Mouse (Mus musculus) olfactory bulb, adult 2 months (tissue): ENCODE results near the gene Ptger1. TPM values are rescaled to one million over a fixed set of nuclear protein-coding genes. Genes with fewer than 3 reads are reported as not detected.
A peak's percentile ranks its signal among the peaks of the same experiment; 100 is the strongest.

Experiments used
- H3K27ac ChIP-seq: fragments of 200-500 bp; 2 replicates; pipeline ENCODE4 v1.5.1; 2012; ENCODE audit warnings: low read depth, low read length; ENCODE audit not compliant: insufficient read depth
- H3K4me1 ChIP-seq: fragments of 200-500 bp; 2 replicates; pipeline ENCODE4 v1.6.1; 2012; ENCODE audit warnings: low read length; ENCODE audit not compliant: control insufficient read depth, insufficient read depth
- H3K4me3 ChIP-seq: fragments of 200-500 bp; 2 replicates; pipeline ENCODE4 v1.5.1; 2012; ENCODE audit warnings: mild to moderate bottlenecking, low read depth, low read length, moderate library complexity; ENCODE audit not compliant: insufficient read depth
- CTCF ChIP-seq: fragments of 200-500 bp; IDR thresholded peaks from 2 replicates; pipeline ENCODE4 v1.5.1; 2012; ENCODE audit warnings: low read depth, mild to moderate bottlenecking, low read length, moderate library complexity; ENCODE audit not compliant: insufficient read depth
- POLR2A ChIP-seq: fragments of 200-500 bp; IDR thresholded peaks from 2 replicates; pipeline ENCODE4 v1.6.1; 2012; ENCODE audit warnings: mild to moderate bottlenecking, low read depth, low read length, moderate library complexity; ENCODE audit not compliant: insufficient read depth
- WGBS: fragments of 180-500 bp; shearing (Covaris S2); methylation state at CpG from one replicate; pipeline ENCODE4 v1.1.7; 2018; 5-methylcytosine and 5-hydroxymethylcytosine counted together
- polyA plus RNA-seq: library from polyadenylated mRNA; stranded (reverse); fragments of >200 nt; gene quantifications from 2 replicates; pipeline ENCODE4 v1.2.4, GENCODE M21; 2012; ENCODE audit warnings: low replicate concordance; ENCODE audit not compliant: missing spikeins, insufficient read depth, insufficient read length

The Ptger1 gene
- polyA plus RNA-seq = not detected in 2 replicates

- WGBS = 17% methylated on average over 14 of the region's 14 CpGs
- no peak within 1 kb of the TSS for H3K4me3 ChIP-seq
- peaks cover 37% of the 10 kb centered on the region for H3K4me1 ChIP-seq
- TF ChIP-seq CTCF = no peak
- no peak for TF ChIP-seq POLR2A
- no peak within 1 kb of the TSS for H3K27ac ChIP-seq
These were observed at the start of gene Ptger1 for GRCm38 (mm10) chr8:83665969-83666865. Gene Ptger1 (plus strand): TSS chr8:83666678.

DNA sequence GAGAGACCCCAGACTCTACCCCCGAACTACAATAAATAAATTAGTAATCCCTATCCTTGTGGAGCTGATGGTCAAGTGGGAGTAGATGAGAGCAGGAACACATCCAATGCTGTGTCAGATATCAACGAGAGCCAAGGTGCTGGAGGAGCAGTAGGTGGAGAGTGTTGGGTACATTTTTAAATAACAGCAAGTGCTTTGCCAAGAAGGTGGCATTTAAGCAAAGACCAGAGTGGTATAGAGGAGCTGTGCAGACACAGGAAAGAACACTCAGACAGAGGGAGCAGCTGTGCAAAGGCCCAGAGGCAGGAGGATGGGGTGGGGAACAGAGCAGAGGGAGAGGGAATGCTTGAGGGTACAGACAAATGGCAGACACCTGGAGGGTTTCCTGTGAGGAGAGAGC is 49.4 kb upstream of the Ptger1 start:
- 91% methylated on average over 2 of the region's 2 CpGs for WGBS
- Histone ChIP-seq H3K4me1 (no peaks in the 10 kb centered on the region), H3K27ac (no peak overlapping the region), H3K4me3 (no peak overlapping the region)
- TF ChIP-seq CTCF = no peak
- no peak for TF ChIP-seq POLR2A

DNA sequence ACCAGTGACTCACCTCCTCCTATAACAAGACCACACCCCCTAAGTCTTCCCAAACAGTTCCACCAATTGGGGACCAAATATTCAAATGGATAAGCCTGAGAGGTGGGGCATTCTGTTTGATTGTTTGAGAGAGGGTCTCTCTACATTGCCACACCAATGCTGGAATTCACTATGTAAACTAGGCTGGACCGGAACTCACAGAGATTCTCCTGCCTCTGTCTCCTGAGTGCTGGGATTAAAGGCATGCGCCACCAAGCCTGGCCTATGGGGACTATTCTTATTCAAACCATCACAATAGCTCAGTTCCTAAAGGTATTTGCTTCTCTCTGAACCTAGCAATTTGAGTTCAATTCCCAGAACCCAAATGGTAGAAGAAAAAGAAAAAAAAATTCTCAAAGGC is 47.9 kb upstream of the Ptger1 start:
- no peaks in the 10 kb centered on the region for H3K4me1 ChIP-seq
- H3K27ac ChIP-seq = no peak overlapping the region
- no peak for TF ChIP-seq CTCF
- TF ChIP-seq POLR2A = no peak
- H3K4me3 ChIP-seq = no peak overlapping the region
- 97% methylated on average over 2 of the region's 2 CpGs for WGBS

DNA sequence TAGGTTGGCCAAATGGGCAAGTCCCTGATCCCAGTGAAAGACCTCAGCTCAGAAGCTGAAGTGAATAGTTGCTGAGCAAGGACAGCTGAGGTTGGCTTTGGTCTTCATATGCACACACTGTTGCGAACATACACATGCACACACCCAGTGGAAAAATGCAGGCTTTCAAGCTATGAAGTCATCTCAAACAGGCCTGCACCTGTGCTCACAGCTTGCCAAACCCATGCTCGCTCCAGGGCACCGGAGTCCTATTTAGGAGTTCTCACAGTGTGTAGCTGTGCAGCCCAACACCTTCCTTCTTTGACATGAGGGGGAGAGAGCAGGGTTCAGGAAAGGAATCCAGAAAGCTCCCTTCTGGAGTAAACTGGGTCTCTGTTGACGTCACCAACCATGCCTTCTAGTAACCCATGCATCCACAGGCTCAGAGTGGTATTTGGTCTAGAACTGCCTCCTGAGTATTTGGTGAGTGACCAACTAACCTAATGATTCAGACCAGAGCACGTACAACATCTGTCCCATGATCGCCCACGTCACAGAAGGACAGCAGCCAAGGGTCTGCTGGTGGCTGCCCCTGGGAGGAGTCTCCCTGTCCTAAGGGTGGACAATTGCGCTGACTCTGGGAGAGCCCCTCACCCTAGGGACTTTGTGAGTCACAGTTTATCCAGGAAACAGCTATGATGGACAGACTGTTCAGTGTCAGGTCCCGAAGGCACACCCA is 46.8 kb upstream of the Ptger1 start:
- TF ChIP-seq CTCF (no peak), POLR2A (no peak)
- H3K27ac ChIP-seq = no peak overlapping the region
- no peaks in the 10 kb centered on the region for H3K4me1 ChIP-seq
- H3K4me3 ChIP-seq = no peak overlapping the region
- WGBS = 89% methylated on average over 9 of the region's 9 CpGs

GRCm38 (mm10) chr8:83621691-83622388 is 44.6 kb upstream of the Ptger1 start:
- peak overlapping the region; percentile 57 for H3K4me3 ChIP-seq
- H3K4me1 ChIP-seq = no peaks in the 10 kb centered on the region
- no peak overlapping the region for H3K27ac ChIP-seq
- TF ChIP-seq POLR2A = no peak
- TF ChIP-seq CTCF = no peak
- WGBS = 56% methylated on average over 15 of the region's 15 CpGs

GRCm38 (mm10) chr8:83622389-83622989 is 44.0 kb upstream of the Ptger1 start:
- Histone ChIP-seq H3K4me1 (no peaks in the 10 kb centered on the region), H3K27ac (no peak overlapping the region), H3K4me3 (peak overlapping the region; percentile 57)
- TF ChIP-seq POLR2A = no peak
- peak; percentile 72; the same call in 1 of the 2 replicates for TF ChIP-seq CTCF
- 12% methylated on average over 23 of the region's 23 CpGs for WGBS

DNA sequence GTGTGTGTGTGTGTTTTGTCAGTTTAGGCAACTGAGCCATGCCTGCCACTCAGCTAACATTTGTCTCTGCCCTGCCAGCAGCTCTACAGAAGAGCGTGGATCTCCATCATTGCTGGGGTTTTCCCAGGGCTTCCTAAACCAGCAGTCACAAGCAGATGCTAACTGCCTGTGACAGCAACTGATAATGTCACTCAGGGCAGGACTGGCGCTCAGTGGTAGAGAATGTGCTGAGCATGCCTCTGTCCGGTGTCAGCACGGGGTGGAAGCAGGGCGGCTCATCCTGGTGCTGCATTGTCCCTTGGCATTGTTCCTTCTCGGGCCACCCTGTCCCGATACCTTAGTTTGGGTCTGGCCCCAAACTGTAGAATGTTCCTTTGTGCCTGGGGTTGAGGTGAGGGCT is 42.9 kb upstream of the Ptger1 start:
- WGBS = 92% methylated on average over 7 of the region's 7 CpGs
- Histone ChIP-seq H3K27ac (no peak overlapping the region), H3K4me1 (no peaks in the 10 kb centered on the region), H3K4me3 (no peak overlapping the region)
- no peak for TF ChIP-seq POLR2A

DNA sequence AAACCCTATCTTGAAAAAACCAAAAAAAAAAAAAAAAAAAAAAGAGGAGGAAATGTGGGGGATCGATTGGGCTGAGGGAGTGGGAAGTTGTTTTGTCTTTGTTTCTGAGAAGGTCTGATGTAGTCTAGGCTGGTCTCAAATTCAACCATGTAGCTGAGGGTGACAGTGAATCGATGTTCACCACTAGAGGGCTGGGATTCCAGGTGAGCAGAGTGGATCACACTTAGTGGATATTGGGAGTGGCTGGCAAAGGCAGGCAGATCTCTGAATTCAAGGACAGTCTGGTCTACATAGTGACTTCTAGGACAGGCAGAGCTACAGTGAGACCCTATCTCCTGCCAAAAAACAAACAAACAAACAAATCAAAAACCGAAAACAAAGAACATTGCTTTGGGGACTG is 41.7 kb upstream of the Ptger1 start:
- no peak for TF ChIP-seq POLR2A
- TF ChIP-seq CTCF = no peak
- Histone ChIP-seq H3K4me1 (no peaks in the 10 kb centered on the region), H3K27ac (no peak overlapping the region), H3K4me3 (no peak overlapping the region)
- WGBS = 45% methylated on average over 3 of the region's 3 CpGs
